Mouse (Mus musculus): ENCODE data around the gene Olfr365.

DNA sequence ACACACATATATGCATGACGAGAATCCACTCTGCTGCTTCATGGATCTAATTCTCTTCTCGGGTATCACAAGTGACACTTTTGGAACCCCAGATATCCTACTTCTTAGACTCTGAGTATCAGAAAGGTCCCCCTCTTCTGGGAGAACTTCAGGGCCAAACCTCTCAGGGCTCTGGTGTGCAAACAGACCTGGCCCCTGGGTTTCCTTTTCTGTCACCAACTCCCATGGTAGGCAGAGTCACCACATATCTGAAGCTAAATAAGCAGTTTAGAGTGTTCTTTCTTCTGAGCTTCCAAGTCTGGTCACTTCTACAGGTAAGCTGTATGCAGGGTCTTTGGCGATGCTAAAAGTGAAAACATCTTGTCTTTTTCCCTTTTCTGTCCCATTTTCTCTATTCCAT, at the start of gene Olfr365:
- TF ChIP-seq EP300 (IDR thresholded peaks at IDR 0.05; ENCODE audit: low read depth) (no peak), CTCF (IDR thresholded peaks at IDR 0.05; ENCODE audit: low read depth) (no peak)

Measured in heart, postnatal 0 days (tissue).